In genomic region chr17:30800261-30800985, GRCm38 (mm10) we compare ENCODE assay signal across 16 mouse cellular contexts.
"Had no signal": no experiment of that assay in that cellular context is flagged by ENCODE, and none has a peak within 500 bp of the region (broad histone marks: within the 10 kb centered on the region; RNA-seq: fewer than 3 reads in every experiment).

No protein-coding gene starts in this region.

- H3K9ac ChIP-seq: liver, postnatal 0 days; lung, embryonic 15.5 days; midbrain, embryonic 13.5 days; midbrain, embryonic 15.5 days; neural tube, embryonic 12.5 days; stomach, embryonic 15.5 days had no signal

- H3K27me3 ChIP-seq: lung, embryonic 15.5 days; midbrain, embryonic 13.5 days; midbrain, embryonic 15.5 days; neural tube, embryonic 12.5 days; stomach, embryonic 15.5 days had no signal

- H3K27ac ChIP-seq: lung, embryonic 15.5 days; macrophage; midbrain, embryonic 13.5 days; midbrain, embryonic 15.5 days; neural tube, embryonic 12.5 days; stomach, embryonic 15.5 days; stomach, postnatal 0 days had no signal

- H3K36me3 ChIP-seq: lung, embryonic 15.5 days; midbrain, embryonic 13.5 days; midbrain, embryonic 15.5 days; neural tube, embryonic 12.5 days; stomach, embryonic 15.5 days had no signal

- DNase-seq: liver, postnatal 0 days; lung, adult 2 months; lung, postnatal 14 days; lung, postnatal 36 days; right cerebral cortex, postnatal 14 days; thymus, adult 18-20 months; thymus, postnatal 14 days; thymus, postnatal 36 days had no signal

- H3K4me3 ChIP-seq: lung, embryonic 15.5 days; megakaryocyte, embryonic 14.5 days; midbrain, embryonic 13.5 days; midbrain, embryonic 15.5 days; neural tube, embryonic 12.5 days; stomach, embryonic 15.5 days had no signal

- H3K4me1 ChIP-seq: lung, embryonic 15.5 days; megakaryocyte, embryonic 14.5 days; stomach, embryonic 15.5 days had no signal
